Mouse (Mus musculus): Measurements from ENCODE around the gene Odf3.
A peak's percentile ranks its signal among the peaks of the same experiment; 100 is the strongest.

Odf3 gene

DNA sequence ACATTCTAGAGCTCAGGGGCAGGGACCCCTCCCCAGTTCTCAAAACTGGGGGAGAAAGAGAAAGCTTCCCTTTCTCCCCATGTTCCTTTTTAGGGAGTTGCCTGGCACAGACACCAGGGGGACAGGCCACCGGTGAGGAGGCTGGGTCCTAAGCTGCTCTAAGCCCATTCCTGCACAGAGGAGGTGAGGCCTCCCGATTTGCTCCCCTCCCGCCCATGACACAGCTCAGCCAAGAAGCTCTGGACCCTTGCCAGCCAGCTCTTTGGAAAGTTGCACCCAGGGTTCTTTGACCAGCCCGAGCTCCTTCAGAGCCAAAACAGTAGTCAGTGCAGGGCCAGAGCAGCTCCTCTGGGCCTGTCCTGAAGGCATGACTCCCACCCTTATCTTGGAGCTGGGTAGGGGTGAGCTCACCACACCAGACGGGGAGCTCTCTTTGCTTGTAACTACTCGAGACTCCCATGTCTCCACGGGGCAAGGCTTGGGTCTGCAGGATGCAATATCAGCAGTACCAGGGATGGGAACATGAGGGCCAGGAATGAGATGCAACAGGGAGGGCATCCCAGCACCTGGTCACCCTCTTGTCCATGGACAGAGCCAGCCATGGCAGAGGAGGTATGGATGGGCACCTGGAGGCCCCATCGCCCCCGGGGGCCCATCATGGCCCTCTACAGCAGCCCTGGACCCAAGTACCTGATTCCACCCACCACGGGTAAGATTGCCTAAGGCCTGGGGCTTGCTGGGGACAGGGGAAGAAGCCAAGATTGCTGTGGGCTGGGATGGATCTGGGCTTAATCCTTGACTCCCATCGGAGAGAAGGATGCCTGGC is at the start of gene Odf3:
Odf3 (plus strand) TSS at position 51 of the 826 bp plus-strand sequence.
- no peak for DNase-seq (ENCODE audit: low read depth, low spot score)

- DNase-seq (ENCODE audit: low read depth, low spot score): no peak
These were observed 49.4 kb upstream of the Odf3 start for GRCm38 (mm10) chr7:140798212-140798611.

GRCm38 (mm10) chr7:140802629-140803028 is 45.0 kb upstream of the Odf3 start:
- no peak for DNase-seq (ENCODE audit: low read depth, low spot score)

DNA sequence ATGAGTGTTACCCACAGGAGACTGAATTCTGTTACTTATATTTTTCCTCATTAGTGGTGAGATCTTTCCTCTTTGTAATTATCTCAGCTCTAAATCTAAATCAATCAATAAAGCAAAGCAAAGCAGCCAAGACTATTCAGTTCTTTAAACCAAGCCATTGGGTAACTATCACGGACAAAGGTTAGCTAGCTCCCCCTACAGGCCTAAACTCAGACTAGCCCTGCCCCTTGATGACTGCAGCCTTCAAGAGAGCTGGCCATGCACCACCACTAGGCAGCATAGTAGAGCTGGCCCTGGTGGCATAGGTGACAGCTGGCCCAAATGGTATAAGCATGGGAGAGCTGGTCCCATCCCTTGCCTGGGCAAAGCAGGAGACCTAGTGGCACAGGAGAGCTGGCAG is 41.9 kb upstream of the Odf3 start:
- peak; percentile 79 for DNase-seq (ENCODE audit: low read depth, low spot score)

DNA sequence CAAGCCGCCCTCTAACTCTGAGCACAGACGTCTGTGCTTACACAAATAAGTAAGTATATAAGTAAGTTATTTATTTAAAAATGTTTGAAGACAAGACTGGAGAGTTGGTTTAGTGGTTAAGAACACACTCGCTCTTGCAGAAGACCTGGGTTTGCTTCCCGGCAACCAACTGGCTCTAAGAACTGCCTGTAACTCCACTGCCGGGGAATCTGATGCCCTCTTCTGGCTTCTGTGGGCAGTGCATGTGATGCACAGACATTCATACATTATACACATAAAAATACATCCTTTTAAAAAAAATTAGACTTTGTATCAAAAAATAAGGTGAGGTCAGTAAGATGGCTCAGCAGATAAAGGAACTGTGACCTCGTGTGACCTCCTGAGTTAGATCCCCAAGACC is 37.1 kb upstream of the Odf3 start:
- DNase-seq (ENCODE audit: low read depth, low spot score): peak; percentile 51

DNA sequence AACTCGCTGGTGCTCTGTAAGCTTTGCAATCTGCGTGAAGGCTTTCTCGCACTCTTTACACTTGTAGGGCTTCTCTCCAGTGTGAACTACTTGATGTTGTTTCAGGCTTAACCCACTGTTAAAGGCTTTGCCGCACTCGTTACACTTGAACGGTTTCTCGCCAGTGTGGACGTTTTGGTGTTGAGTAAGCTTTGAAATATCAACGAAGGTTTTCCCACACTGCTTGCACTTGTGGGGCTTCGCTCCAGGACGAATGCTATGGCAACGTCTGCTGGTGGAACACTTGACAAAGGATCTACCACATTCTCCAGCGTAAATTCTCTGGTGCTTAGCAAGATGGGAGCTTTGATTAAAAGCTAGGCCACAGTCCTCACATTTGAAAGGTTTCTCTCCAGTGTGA is 35.9 kb upstream of the Odf3 start:
- DNase-seq (ENCODE audit: low read depth, low spot score): no peak

GRCm38 (mm10) chr7:140812850-140813249 is 34.8 kb upstream of the Odf3 start:
- no peak for DNase-seq (ENCODE audit: low read depth, low spot score)

- DNase-seq (ENCODE audit: low read depth, low spot score): no peak
These were observed 27.4 kb upstream of the Odf3 start for GRCm38 (mm10) chr7:140820173-140820572.

GRCm38 (mm10) chr7:140821305-140821652 is 26.3 kb upstream of the Odf3 start:
- DNase-seq (ENCODE audit: low read depth, low spot score): peak; percentile 44

GRCm38 (mm10) chr7:140821653-140822329 is 25.8 kb upstream of the Odf3 start, which contains the start of gene Zfp941:
Gene Zfp941 (minus strand): TSS chr7:140822178.
- peak; percentile 90 for DNase-seq (ENCODE audit: low read depth, low spot score)

- DNase-seq (ENCODE audit: low read depth, low spot score): no peak
These were observed 24.9 kb upstream of the Odf3 start for GRCm38 (mm10) chr7:140822731-140823130.

- peak; percentile 81 for DNase-seq (ENCODE audit: low read depth, low spot score)
These were observed 19.3 kb upstream of the Odf3 start for GRCm38 (mm10) chr7:140828171-140828881.

- DNase-seq (ENCODE audit: low read depth, low spot score): no peak
These were observed 16.2 kb upstream of the Odf3 start for GRCm38 (mm10) chr7:140831447-140831846.

DNA sequence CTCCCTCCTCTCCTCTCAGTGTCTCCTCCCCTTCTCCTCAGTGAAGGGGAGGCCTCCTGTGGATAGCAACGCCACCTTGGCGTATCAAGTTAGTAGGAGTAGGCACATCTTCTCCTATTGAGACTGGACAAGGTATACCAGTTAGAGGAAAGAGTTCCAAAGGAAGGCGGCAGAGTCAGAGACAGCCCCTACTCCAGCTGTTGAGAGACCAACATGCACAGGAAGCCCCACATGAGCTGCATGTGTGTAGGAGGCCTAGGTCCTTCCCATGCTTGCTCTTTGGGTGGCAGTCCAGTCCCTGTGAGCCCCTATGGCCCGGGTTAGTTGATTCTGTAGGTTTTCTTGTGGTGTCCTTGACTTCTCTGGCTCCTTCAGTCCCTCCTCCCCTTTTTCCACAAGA is 14.3 kb upstream of the Odf3 start:
- no peak for DNase-seq (ENCODE audit: low read depth, low spot score)

DNA sequence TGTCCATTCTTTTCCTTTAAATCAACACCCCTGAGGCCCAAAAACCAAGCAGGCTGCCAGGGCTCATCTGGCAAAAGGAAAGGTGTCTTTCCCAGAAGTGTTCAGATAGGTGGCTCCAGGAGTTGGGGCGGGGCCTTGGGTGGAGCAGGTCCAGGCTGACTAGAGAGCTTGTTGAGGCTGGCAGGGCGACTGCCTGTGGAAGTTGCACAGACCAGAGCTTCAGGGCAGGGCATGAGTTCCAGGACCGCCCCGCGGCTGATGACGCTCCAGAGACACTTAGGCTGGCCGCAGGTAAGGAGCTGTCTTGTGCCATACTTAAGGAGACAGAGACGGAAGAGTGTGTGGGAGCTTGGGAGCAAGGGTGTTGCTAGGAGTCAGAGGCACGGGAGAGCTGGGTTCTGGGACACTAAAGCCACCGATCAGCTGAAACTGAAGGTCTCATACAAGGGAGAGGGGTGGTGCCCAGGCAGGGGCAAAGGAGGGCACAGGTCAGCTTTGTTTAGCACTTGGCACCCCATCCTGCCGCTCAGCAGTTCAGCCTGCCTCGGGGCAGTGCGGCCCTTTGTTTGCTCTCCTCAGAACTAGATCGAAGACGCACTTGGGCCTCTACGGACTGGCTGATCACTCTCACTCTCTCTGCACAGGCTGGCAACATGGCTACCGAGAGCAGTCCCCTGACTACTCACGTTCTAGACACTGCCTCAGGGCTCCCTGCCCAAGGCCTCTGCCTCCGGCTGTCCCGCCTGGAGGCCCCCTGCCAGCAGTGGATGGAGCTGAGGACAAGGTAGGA is 12.4 kb upstream of the Odf3 start, which contains the start of gene Urah:
Urah (plus strand) TSS at position 51 of the 790 bp plus-strand sequence.
- DNase-seq (ENCODE audit: low read depth, low spot score): peak; percentile 65

DNA sequence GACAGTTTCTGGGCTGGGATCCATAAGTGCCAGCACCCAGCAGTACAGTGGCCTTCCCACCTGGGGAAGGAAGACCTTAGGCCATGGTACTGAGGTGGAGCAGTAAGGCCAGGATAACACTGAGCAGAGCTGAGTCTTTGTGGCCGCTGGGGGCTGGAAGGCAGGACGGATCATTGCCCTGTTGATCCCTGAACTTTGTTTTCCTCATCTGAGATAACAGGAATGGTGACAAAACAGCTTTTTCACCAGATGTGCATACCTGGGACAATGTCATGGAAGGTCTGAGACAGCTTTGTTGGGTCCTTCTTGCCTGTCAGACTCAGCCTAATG is 11.9 kb upstream of the Odf3 start:
- no peak for DNase-seq (ENCODE audit: low read depth, low spot score)

- DNase-seq (ENCODE audit: low read depth, low spot score): no peak
These were observed 11.1 kb upstream of the Odf3 start for GRCm38 (mm10) chr7:140836243-140837115.

DNA sequence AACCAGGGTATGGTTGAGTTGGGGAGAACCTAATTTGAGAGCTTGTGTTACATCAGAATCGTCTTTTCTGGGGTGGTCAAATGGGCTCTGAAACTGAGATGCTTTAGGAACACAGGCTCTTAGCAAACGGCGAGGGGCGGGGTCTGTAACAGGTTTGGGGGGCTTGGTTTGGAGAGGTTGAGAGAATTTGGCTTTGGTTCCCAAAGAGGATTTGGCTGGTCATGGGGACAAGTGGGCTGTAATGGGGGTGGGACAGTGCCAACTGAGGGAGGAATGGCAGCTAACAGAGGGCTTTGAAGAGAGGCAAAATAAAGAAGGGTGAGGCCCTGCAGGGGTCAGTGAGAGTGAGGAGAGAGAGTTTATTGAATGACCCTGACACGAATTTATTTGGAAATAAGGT is 8.0 kb upstream of the Odf3 start:
- DNase-seq (ENCODE audit: low read depth, low spot score): no peak

GRCm38 (mm10) chr7:140840750-140841735 is 6.6 kb upstream of the Odf3 start:
- DNase-seq (ENCODE audit: low read depth, low spot score): peak; percentile 90

Measured in ES-CJ7 (cell line).